Mouse (Mus musculus) kidney, postnatal 4 days (tissue): ENCODE data around the gene D11Wsu47e.

Experiments
- DNase-seq, 2 experiments: peaks; one replicate each; pipeline ENCODE4 v3.0.0; 2021; ENCODE audit warnings: mixed read lengths in 2 of 2

The D11Wsu47e gene

DNA sequence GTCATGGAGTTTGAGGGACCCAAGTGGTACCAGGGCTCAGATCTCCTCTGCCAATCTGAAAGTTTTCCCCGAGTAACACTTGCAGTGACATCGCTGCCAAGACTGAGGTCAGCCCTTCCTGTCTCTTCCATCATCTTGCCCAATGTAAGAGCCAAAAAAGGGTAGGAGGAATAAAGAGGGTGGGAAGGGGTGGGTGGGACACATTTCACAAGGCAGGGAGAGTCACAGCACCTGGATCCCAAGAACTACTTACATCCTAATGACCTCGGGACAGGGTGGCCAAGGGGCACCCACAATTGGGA lies 53.3 kb downstream of the D11Wsu47e start:
- DNase-seq: no peak

DNA sequence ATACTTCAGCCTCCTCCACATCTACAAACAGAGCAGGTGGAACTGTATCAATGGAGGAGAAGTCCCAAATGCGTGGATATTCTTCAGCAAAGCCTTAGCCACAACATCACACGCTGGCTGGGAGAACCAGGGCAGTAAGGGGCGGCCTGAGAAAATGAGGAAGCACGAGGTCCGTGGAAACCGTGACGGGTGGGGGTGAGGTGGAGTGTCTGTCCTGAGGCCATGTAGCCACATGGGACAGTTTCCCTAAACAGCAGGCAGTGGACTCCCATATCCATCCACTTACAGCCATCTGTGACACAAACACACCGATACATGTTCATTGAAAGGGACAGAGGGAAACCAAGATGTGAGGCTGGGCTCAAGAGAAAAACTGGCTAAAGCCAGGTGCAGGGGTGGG lies 53.7 kb downstream of the D11Wsu47e start:
- DNase-seq: no peak

- DNase-seq: peak; percentile 51 to 65
Measured at GRCm38 (mm10) chr11:113739213-113739612, 55.0 kb downstream of the D11Wsu47e start.

- DNase-seq: peak in 1 of 2 experiments; percentile 31
Measured at GRCm38 (mm10) chr11:113740100-113740499, 55.9 kb downstream of the D11Wsu47e start.

GRCm38 (mm10) chr11:113742998-113743397 lies 58.8 kb downstream of the D11Wsu47e start:
- peak in 1 of 2 experiments; percentile 31 for DNase-seq
